Mouse (Mus musculus) forebrain, embryonic 10.5 days (tissue): Measurements from ENCODE around the gene Kif1b. TPM values are rescaled to one million over a fixed set of nuclear protein-coding genes. Genes with fewer than 3 reads are reported as not detected.

Source experiments
- DNase-seq: peaks from one replicate; pipeline ENCODE4 v3.0.0-alpha.2; 2017; ENCODE audit warnings: low spot score; ENCODE audit errors: extremely low spot score
- H3K27ac ChIP-seq: fragments of 300-500 bp; sonication (generic); 2 replicates; pipeline ENCODE4 v1.5.1; 2016; ENCODE audit warnings: mild to moderate bottlenecking
- H3K27me3 ChIP-seq: fragments of 300-500 bp; sonication (generic); 2 replicates; pipeline ENCODE4 v1.6.1; 2016; ENCODE audit warnings: mild to moderate bottlenecking; ENCODE audit not compliant: poor library complexity, severe bottlenecking
- H3K36me3 ChIP-seq: fragments of 300-500 bp; sonication (generic); replicated peaks from 2 replicates; pipeline ENCODE4 v1.6.1; 2016; ENCODE audit warnings: mild to moderate bottlenecking, moderate library complexity
- H3K4me1 ChIP-seq: fragments of 300-500 bp; sonication (generic); 2 replicates; pipeline ENCODE4 v1.6.1; 2016
- H3K4me3 ChIP-seq: fragments of 300-500 bp; sonication (generic); 2 replicates; pipeline ENCODE4 v1.5.1; 2016; ENCODE audit warnings: mild to moderate bottlenecking, moderate library complexity
- H3K9me3 ChIP-seq: fragments of 300-500 bp; sonication (generic); 2 replicates; pipeline ENCODE4 v1.6.1; 2016; ENCODE audit warnings: mild to moderate bottlenecking, moderate library complexity
- whole genome bisulfite sequencing: fragments of 180-500 bp; shearing (Covaris S2); methylation state at CpG from one replicate; pipeline ENCODE4 v1.1.7; 2016; 5-methylcytosine and 5-hydroxymethylcytosine counted together
- polyA plus RNA-seq: library from polyadenylated mRNA; unstranded; fragments of >200 nt; fragmentation: Nextera tagmentation; extraction: Ambion mirVana; gene quantifications from 2 replicates; pipeline ENCODE4 v1.2.1, GENCODE M21; 2016

Gene Kif1b
- polyA plus RNA-seq, 1 experiment from 2014 or later: 59.8 TPM

DNA sequence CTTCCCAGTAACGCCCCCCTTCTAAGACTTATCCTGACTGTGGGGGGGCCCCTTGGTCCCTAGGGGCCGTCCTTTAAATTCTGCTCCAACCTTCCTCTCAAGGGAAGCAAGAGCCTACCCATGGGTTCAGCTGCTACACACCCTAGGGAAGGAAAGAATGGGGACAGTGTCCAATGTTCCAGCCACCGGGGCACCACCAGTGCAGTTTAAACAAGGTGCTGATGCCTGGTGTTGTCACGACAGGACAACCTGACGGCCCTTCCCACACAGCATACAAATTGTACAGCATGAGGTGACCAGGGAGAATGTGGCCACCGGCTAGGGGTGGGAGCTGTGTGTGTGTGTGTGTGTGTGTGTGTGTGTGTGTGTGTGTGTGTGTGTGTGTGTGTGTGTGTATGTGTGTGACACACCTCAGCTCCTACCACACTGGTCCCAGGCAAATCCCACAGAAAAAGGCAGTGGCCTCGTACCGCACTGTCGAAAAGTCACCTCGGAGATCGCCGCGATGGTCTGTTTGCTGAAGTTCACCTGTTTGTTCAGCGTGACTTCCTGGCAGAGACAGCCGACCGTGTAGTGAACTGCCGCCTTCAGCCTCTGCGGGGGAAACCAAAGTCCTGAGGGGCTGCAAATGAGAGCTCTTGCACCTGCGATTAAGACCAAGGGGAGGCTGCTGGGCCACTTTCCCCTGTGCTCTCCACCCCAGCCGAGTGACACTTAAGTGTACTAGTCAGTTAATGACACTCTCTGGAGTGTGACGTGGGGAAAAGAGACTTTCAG, 175.5 kb downstream of the Kif1b start:
- WGBS: 93% methylated on average over 21 of the region's 21 CpGs
- Histone ChIP-seq H3K36me3 (peaks cover 77% of the 10 kb centered on the region), H3K27me3 (no peaks in the 10 kb centered on the region), H3K27ac (no peak overlapping the region), H3K4me3 (no peak overlapping the region), H3K4me1 (peaks cover 13% of the 10 kb centered on the region), H3K9me3 (no peaks in the 10 kb centered on the region)
- no peak for DNase-seq

DNA sequence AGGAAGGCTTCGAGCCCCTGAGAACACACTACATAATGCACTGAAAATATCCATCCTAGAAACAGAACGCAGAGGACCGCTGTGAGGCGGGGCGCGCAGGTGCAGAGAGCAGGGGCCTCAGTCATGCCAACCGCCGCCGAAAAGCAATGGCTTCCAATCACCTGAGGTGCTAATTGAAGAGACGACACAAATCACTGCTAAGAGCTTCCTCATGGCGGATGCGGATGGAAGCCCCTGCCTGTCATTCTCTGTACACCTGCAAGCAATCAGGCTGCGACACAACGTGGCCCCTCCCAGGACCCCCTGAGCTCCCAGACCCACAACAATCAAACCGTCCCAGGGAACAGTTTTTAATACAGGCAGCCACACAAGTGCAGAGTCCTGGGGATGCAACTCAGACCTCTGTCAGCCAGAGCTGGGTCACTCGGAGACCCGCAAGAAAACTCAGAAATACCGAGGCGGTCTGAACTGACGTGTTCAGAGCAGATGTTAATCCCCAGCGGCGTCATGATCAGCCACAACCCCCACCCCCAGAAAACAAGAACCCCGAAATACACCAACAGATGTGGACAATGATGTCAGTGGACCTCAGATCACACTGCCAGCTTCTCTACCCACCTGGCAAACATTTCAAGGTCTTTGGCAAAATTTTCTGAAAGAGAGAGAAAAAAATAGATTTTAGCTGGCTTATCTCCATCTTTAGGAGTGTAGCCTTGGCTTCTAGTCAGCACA, 176.3 kb downstream of the Kif1b start:
- no peak overlapping the region for H3K4me3 ChIP-seq
- no peak overlapping the region for H3K27ac ChIP-seq
- no peaks in the 10 kb centered on the region for H3K27me3 ChIP-seq
- H3K9me3 ChIP-seq: no peaks in the 10 kb centered on the region
- H3K4me1 ChIP-seq: 0 out of 2 replicates have a peak, but pooled peaks cover 5% of the 10 kb centered on the region
- no peak for DNase-seq
- H3K36me3 ChIP-seq: peaks cover 85% of the 10 kb centered on the region
- 92% methylated on average over 23 of the region's 23 CpGs for WGBS

DNA sequence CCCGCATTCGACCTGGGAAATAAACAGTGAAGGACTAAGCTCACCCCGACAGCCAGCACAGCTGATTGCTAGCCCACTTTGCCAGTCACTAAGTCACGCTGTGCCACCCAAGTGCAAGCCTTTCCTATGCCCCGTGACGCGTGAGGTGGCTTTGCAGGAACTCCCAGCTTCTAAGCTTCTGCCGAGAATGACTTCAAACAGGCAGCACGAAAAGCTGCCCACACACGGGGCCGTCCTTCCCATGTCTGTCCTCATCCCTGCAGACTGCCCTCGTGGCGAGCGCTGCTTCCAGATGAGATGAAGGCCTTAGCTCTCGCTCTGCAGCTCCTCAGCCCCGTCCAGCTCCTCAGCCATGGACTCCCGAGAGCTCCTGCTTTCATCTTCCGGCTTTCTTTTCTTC, 179.0 kb downstream of the Kif1b start:
- no peak overlapping the region for H3K27ac ChIP-seq
- H3K4me3 ChIP-seq: no peak overlapping the region
- H3K4me1 ChIP-seq: peaks cover 13% of the 10 kb centered on the region
- 88% methylated on average over 18 of the region's 18 CpGs for WGBS
- H3K36me3 ChIP-seq: peaks cover 76% of the 10 kb centered on the region
- no peak for DNase-seq
- H3K9me3 ChIP-seq: no peaks in the 10 kb centered on the region
- H3K27me3 ChIP-seq: no peaks in the 10 kb centered on the region

DNA sequence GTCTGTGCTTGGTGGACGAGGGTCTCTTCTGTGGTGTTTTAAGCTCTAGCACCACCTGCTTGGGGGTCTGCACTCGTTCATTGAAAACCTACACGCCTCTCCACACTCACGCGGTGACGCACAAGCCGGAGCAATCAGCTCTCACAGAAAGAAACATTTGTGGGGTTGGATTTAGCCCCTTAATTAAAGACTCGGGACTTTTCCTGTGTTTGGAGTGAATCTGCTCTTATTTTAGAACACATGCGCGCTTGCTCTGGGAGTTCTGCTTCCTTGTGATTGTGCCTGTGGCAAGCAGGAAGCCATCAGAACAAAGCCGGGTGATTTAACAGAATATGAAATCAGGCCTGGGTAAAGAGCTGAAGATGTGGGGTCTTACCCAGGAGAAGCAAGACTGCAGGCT, 180.8 kb downstream of the Kif1b start, which contains the start of gene Cort:
TSS of gene Cort (minus strand) at position 101 of the 400 bp plus-strand sequence.
- Histone ChIP-seq H3K27ac (no peak within 1 kb of the TSS), H3K4me1 (peaks cover 8% of the 10 kb centered on the region), H3K27me3 (no peaks in the 10 kb centered on the region), H3K4me3 (no peak within 1 kb of the TSS), H3K36me3 (peaks cover 60% of the 10 kb centered on the region), H3K9me3 (no peaks in the 10 kb centered on the region)
- 88% methylated on average over 11 of the region's 11 CpGs for WGBS
- DNase-seq: no peak

Other genes with a start within 250 kb of the Kif1b start
- 54.4 and 58.9 TPM in 2 replicates for gene Pex14, start 207.8 kb downstream of the Kif1b start, polyA plus RNA-seq
- 30.5 and 33.4 TPM in 2 replicates for gene Dffa, start 203.5 kb downstream of the Kif1b start, polyA plus RNA-seq
- 0.30 TPM in 1 of 2 replicates, not detected in the other for gene Cort, start 180.9 kb downstream of the Kif1b start, polyA plus RNA-seq
- gene Cenps, start 170.1 kb downstream of the Kif1b start, polyA plus RNA-seq: 64.8 and 69.1 TPM in 2 replicates
- gene Pgd, start 140.9 kb downstream of the Kif1b start, polyA plus RNA-seq: 169 and 172 TPM in 2 replicates
- 61.8 and 64.6 TPM in 2 replicates for gene Ube4b, start 119.1 kb upstream of the Kif1b start, polyA plus RNA-seq
- gene Rbp7, start 147.3 kb upstream of the Kif1b start, polyA plus RNA-seq: not detected in 2 replicates
- gene Tmem274, start 169.7 kb upstream of the Kif1b start, polyA plus RNA-seq: 0.50 and 0.63 TPM in 2 replicates
- 17.9 and 18.4 TPM in 2 replicates for gene Nmnat1, start 177.5 kb upstream of the Kif1b start, polyA plus RNA-seq
- gene Lzic, start 177.5 kb upstream of the Kif1b start, polyA plus RNA-seq: 51.8 and 55.2 TPM in 2 replicates
- gene Ctnnbip1, start 210.5 kb upstream of the Kif1b start, polyA plus RNA-seq: 53.6 and 59.6 TPM in 2 replicates